Mouse (Mus musculus) neural tube, embryonic 12.5 days (tissue): ENCODE results near the gene Gucy2c. TPM values are rescaled to one million over a fixed set of nuclear protein-coding genes. Genes with fewer than 3 reads are reported as not detected.

Source experiments
- ATAC-seq: fragments of 200-750 bp; cut with Nextera tagmentation; 2 replicates; pipeline ENCODE4 v1.8.0; 2017; ENCODE audit warnings: low read depth, mild to moderate bottlenecking, moderate TSS enrichment, moderate library complexity; ENCODE audit not compliant: low FRiP score
- H3K27ac ChIP-seq: fragments of 300-500 bp; sonication (generic); 2 replicates; pipeline ENCODE4 v1.5.1; 2016
- H3K27me3 ChIP-seq: fragments of 300-500 bp; sonication (generic); replicated peaks from 2 replicates; pipeline ENCODE4 v1.6.1; 2016; ENCODE audit warnings: mild to moderate bottlenecking
- H3K36me3 ChIP-seq: fragments of 300-500 bp; sonication (generic); 2 replicates; pipeline ENCODE4 v1.6.1; 2016; ENCODE audit warnings: mild to moderate bottlenecking
- H3K4me1 ChIP-seq: fragments of 300-500 bp; sonication (generic); 2 replicates; pipeline ENCODE4 v1.6.1; 2016
- H3K4me2 ChIP-seq: fragments of 300-500 bp; sonication (generic); replicated peaks from 2 replicates; pipeline ENCODE4 v1.6.1; 2016; ENCODE audit warnings: mild to moderate bottlenecking
- H3K4me3 ChIP-seq: fragments of 300-500 bp; sonication (generic); 2 replicates; pipeline ENCODE4 v1.5.1; 2016
- H3K9ac ChIP-seq: fragments of 300-500 bp; sonication (generic); 2 replicates; pipeline ENCODE4 v1.6.1; 2016; ENCODE audit warnings: mild to moderate bottlenecking
- H3K9me3 ChIP-seq: fragments of 300-500 bp; sonication (generic); 2 replicates; pipeline ENCODE4 v1.6.1; 2016; ENCODE audit warnings: mild to moderate bottlenecking
- WGBS: fragments of 180-500 bp; shearing (Covaris S2); methylation state at CpG from one replicate; pipeline ENCODE4 v1.1.7; 2016; 5-methylcytosine and 5-hydroxymethylcytosine counted together
- polyA plus RNA-seq: library from polyadenylated mRNA; unstranded; fragments of >200 nt; fragmentation: Nextera tagmentation; extraction: Ambion mirVana; gene quantifications from 2 replicates; pipeline ENCODE4 v1.2.1, GENCODE M21; 2016

The Gucy2c gene
- 0.20 and 0.41 TPM in 2 replicates for polyA plus RNA-seq

DNA sequence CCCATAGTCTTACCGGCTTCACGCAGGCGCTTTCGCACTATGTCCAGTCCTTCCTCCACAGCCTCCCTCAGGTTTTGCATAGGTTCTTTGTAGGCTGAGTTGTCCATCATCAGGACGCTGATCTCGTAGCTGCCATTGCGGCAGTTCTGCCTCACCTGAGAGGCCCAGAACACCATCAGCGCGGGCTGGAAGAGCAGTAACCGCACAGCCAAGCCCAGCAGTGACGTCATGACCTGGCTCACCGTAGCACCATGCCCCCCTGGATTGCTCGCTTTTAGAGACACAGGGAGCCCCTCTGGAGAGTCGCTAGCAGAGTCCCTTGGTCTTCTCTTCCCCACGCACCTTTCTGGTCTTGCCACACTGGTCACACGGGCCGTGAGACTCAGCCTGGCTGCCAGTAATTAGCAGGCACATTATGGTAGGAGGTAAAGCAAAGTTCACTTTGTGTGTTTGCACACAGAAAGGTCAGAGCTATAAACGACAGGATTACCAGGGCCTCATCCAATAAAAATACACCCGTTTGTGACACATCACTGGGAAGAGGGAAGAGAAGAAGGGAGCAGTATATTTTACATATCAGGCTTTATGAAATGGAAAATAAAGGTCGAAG lies at the start of gene Gucy2c:
Gene Gucy2c, minus strand, starts transcription at position 389 of the 610 bp plus-strand sequence.
- Histone ChIP-seq H3K36me3 (no peaks in the 10 kb centered on the region), H3K4me1 (no peaks in the 10 kb centered on the region), H3K27ac (no peak within 1 kb of the TSS), H3K9me3 (no peaks in the 10 kb centered on the region), H3K4me2 (no peak within 1 kb of the TSS), H3K4me3 (no peak within 1 kb of the TSS), H3K9ac (no peak within 1 kb of the TSS), H3K27me3 (no peaks in the 10 kb centered on the region)
- no peak for ATAC-seq
- 75% methylated on average over 20 of the region's 20 CpGs for WGBS

DNA sequence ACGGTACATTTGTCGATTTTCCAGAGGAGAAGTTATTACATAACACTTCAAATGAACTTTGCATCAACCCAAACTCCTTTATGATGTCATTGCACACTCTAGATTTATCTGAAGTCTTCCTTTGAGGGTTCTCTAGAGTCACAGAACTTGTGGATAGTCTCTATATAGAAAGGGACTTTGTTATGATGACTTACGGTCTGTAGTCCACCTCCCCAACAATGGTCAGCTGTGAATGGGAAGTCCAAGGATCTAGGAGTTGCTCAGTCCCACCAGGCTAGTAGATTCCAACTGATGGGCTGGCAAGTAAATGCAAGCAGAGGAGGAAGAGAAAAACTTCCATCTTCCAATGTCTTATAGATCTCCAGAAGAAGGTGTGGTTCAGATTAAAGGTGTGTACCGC lies 47.1 kb upstream of the Gucy2c start:
- Histone ChIP-seq H3K9me3 (no peaks in the 10 kb centered on the region), H3K4me1 (peaks cover 5% of the 10 kb centered on the region; the same call in 1 of the 2 replicates), H3K27me3 (no peaks in the 10 kb centered on the region), H3K4me2 (peak overlapping the region; percentile 60), H3K27ac (no peak overlapping the region), H3K4me3 (peak overlapping the region; percentile 44), H3K36me3 (peaks cover 18% of the 10 kb centered on the region), H3K9ac (peak overlapping the region; percentile 60)
- ATAC-seq: no peak; the same call in 1 of the 2 replicates
- 35% methylated on average over 4 of the region's 4 CpGs for WGBS

GRCm38 (mm10) chr6:136827881-136828561 lies 46.5 kb upstream of the Gucy2c start, which contains the start of gene Wbp11:
Gene Wbp11, minus strand, starts transcription at chr6:136828233.
- Histone ChIP-seq H3K27me3 (no peaks in the 10 kb centered on the region), H3K9ac (peak within 1 kb of the TSS; percentile 97), H3K4me1 (peaks cover 5% of the 10 kb centered on the region; the same call in 1 of the 2 replicates), H3K4me3 (peak within 1 kb of the TSS; percentile 99), H3K4me2 (peak within 1 kb of the TSS; percentile 75), H3K9me3 (no peaks in the 10 kb centered on the region), H3K36me3 (peaks cover 20% of the 10 kb centered on the region), H3K27ac (0 out of 2 replicates have a peak within 1 kb of the TSS, but pooled peaks have one; percentile 42)
- WGBS: under 1% methylated on average over 45 of the region's 45 CpGs
- peak; percentile 100 for ATAC-seq

DNA sequence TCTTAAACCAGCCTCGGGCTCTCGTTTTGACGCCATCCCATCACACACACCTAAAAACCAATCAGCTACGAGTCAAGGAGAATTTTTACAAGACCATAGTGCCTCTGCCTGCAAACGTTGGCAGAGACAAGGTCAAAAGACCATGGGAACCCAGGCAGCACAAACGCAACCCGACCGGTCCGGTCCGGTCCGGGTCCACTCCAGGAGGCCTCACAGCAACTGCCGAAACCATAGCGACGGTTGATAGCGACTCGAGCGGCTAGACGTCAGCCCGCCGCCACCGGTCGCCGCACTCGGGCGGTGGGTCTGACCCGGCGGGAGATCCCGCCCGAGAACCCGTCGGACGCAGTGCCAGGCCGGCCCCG lies 45.9 kb upstream of the Gucy2c start, which contains the start of gene BC049715:
Gene BC049715, plus strand, starts transcription at position 111 of the 365 bp plus-strand sequence.
- Histone ChIP-seq H3K4me2 (peak within 1 kb of the TSS; percentile 75), H3K4me1 (peaks cover 5% of the 10 kb centered on the region; the same call in 1 of the 2 replicates), H3K9ac (peak within 1 kb of the TSS; percentile 97), H3K27ac (0 out of 2 replicates have a peak within 1 kb of the TSS, but pooled peaks have one; percentile 42), H3K36me3 (peaks cover 25% of the 10 kb centered on the region), H3K4me3 (peak within 1 kb of the TSS; percentile 99), H3K27me3 (no peaks in the 10 kb centered on the region), H3K9me3 (no peaks in the 10 kb centered on the region)
- no peak for ATAC-seq
- WGBS: under 1% methylated on average over 34 of the region's 34 CpGs

DNA sequence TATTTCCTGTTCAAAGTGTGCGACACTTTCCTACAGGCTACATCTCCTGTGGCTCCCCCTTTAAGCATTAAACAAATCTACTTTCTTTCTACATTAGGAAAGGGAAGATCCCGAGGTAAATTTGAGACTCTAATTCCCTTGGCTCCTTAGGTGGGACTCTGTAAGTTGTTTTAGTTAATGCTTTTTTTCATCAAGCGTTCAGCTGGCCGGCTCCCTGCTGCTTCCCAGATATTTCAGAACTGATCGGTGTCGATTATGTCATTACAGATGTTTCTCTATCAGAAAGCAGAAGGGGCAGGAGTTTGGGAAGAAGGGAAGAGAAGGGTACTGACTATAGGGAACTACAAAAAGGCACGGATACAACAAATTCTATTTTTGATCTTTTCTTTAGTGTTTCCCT lies 45.6 kb upstream of the Gucy2c start:
- Histone ChIP-seq H3K36me3 (peaks cover 29% of the 10 kb centered on the region), H3K27ac (no peak overlapping the region), H3K27me3 (no peaks in the 10 kb centered on the region), H3K9me3 (no peaks in the 10 kb centered on the region), H3K4me2 (peak overlapping the region; percentile 75), H3K9ac (peak overlapping the region; percentile 97), H3K4me1 (peaks cover 5% of the 10 kb centered on the region; the same call in 1 of the 2 replicates), H3K4me3 (peak overlapping the region; percentile 99)
- WGBS: 26% methylated on average over 7 of the region's 7 CpGs
- ATAC-seq: no peak

DNA sequence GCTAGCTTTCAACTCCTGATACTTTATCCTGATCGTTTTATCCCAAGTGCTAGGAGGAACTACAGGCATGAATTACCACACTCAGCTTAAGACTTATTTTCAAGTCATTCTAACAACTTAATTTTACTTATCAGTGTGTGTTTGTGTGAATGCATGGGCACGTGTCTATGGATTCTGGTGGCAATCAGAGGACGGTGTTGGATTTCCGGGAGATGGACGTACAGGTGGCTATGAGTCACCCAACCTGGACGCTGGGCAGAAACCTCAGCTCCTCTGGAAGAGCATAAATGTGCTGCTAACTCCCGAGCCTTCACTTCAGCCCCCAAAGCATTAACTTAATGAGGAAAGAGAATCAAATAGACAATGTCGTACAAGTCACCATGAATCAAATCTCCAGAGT lies 43.4 kb upstream of the Gucy2c start:
- no peak overlapping the region for H3K9ac ChIP-seq
- H3K27ac ChIP-seq: no peak overlapping the region
- no peak overlapping the region for H3K4me2 ChIP-seq
- H3K4me1 ChIP-seq: peaks cover 5% of the 10 kb centered on the region; the same call in 1 of the 2 replicates
- H3K27me3 ChIP-seq: no peaks in the 10 kb centered on the region
- H3K9me3 ChIP-seq: no peaks in the 10 kb centered on the region
- no peak for ATAC-seq
- H3K36me3 ChIP-seq: peaks cover 50% of the 10 kb centered on the region
- 94% methylated on average over 8 of the region's 8 CpGs for WGBS
- no peak overlapping the region for H3K4me3 ChIP-seq

- Histone ChIP-seq H3K36me3 (peaks cover 86% of the 10 kb centered on the region), H3K4me2 (no peak overlapping the region), H3K4me3 (no peak overlapping the region), H3K9me3 (no peaks in the 10 kb centered on the region), H3K9ac (no peak overlapping the region), H3K4me1 (no peaks in the 10 kb centered on the region), H3K27me3 (no peaks in the 10 kb centered on the region), H3K27ac (no peak overlapping the region)
- ATAC-seq: no peak
- WGBS: 92% methylated on average over 18 of the region's 18 CpGs
Measured at GRCm38 (mm10) chr6:136821086-136821485, 39.5 kb upstream of the Gucy2c start.

- Histone ChIP-seq H3K4me3 (no peak overlapping the region), H3K27ac (no peak overlapping the region), H3K36me3 (peaks cover 88% of the 10 kb centered on the region), H3K4me1 (no peaks in the 10 kb centered on the region), H3K9ac (no peak overlapping the region), H3K4me2 (no peak overlapping the region), H3K27me3 (no peaks in the 10 kb centered on the region), H3K9me3 (no peaks in the 10 kb centered on the region)
- 97% methylated on average over 21 of the region's 21 CpGs for WGBS
- ATAC-seq: no peak
Measured at GRCm38 (mm10) chr6:136820381-136820780, 38.8 kb upstream of the Gucy2c start.

GRCm38 (mm10) chr6:136817549-136817948 lies 36.0 kb upstream of the Gucy2c start:
- Histone ChIP-seq H3K27ac (no peak overlapping the region), H3K36me3 (peaks cover 91% of the 10 kb centered on the region), H3K4me3 (no peak overlapping the region), H3K4me2 (no peak overlapping the region), H3K27me3 (no peaks in the 10 kb centered on the region), H3K9ac (no peak overlapping the region), H3K9me3 (no peaks in the 10 kb centered on the region), H3K4me1 (no peaks in the 10 kb centered on the region)
- WGBS: 94% methylated on average over 3 of the region's 3 CpGs
- no peak for ATAC-seq

- H3K27me3 ChIP-seq: no peaks in the 10 kb centered on the region
- WGBS: 93% methylated on average over 21 of the region's 21 CpGs
- no peak overlapping the region for H3K9ac ChIP-seq
- H3K36me3 ChIP-seq: peaks cover 90% of the 10 kb centered on the region
- no peak overlapping the region for H3K27ac ChIP-seq
- ATAC-seq: no peak
- H3K9me3 ChIP-seq: no peaks in the 10 kb centered on the region
- no peaks in the 10 kb centered on the region for H3K4me1 ChIP-seq
- H3K4me2 ChIP-seq: no peak overlapping the region
- no peak overlapping the region for H3K4me3 ChIP-seq
Measured at GRCm38 (mm10) chr6:136816826-136817225, 35.3 kb upstream of the Gucy2c start.

DNA sequence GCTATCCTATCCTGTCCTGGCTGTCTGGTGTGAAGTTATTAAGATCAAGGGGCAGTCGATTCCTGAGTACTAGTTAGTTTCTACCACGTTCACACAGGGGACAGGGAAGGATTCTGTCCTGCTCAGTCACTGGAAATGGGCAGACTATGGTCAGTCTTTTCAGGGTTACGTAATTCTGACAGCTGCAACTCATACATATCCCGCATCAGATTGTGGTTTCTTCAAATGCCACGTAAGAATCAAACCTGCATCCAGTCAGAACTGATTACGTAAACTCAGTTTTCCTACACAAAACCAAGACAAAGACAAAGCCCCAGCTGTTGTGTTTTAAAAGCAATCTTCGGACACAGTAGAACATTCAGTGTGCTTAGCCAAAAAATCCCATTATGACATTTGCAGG lies 33.8 kb upstream of the Gucy2c start:
- peaks cover 76% of the 10 kb centered on the region for H3K36me3 ChIP-seq
- H3K9ac ChIP-seq: no peak overlapping the region
- no peak overlapping the region for H3K4me3 ChIP-seq
- H3K4me1 ChIP-seq: no peaks in the 10 kb centered on the region
- no peaks in the 10 kb centered on the region for H3K27me3 ChIP-seq
- H3K4me2 ChIP-seq: no peak overlapping the region
- no peaks in the 10 kb centered on the region for H3K9me3 ChIP-seq
- no peak for ATAC-seq
- H3K27ac ChIP-seq: no peak overlapping the region
- WGBS: 97% methylated on average over 7 of the region's 7 CpGs

- peaks cover 10% of the 10 kb centered on the region for H3K4me1 ChIP-seq
- no peak for ATAC-seq
- no peak overlapping the region for H3K4me2 ChIP-seq
- H3K9me3 ChIP-seq: no peaks in the 10 kb centered on the region
- H3K36me3 ChIP-seq: peaks cover 56% of the 10 kb centered on the region
- 46% methylated on average over 4 of the region's 4 CpGs for whole genome bisulfite sequencing
- no peak overlapping the region for H3K9ac ChIP-seq
- H3K4me3 ChIP-seq: no peak overlapping the region
- no peaks in the 10 kb centered on the region for H3K27me3 ChIP-seq
- H3K27ac ChIP-seq: no peak overlapping the region
Measured at GRCm38 (mm10) chr6:136813117-136813516, 31.6 kb upstream of the Gucy2c start.
